Mouse (Mus musculus) spleen, adult 2 months (tissue): ENCODE results near the gene Errfi1. TPM values are rescaled to one million over a fixed set of nuclear protein-coding genes. Genes with fewer than 3 reads are reported as not detected.
"Not testable (repeated sequence)": the region's sequence is repeated elsewhere in the genome, so short reads cannot be mapped to it uniquely, and the experiment has no call there.

ENCODE experiments used
- DNase-seq, 2 experiments: peaks; one replicate each; pipeline versions ENCODE4 v3.0.0 to v3.0.0-alpha.2; 2012 to 2021; ENCODE audit warnings: low spot score in 2 of 2, low read depth in 1 of 2
- H3K27ac ChIP-seq: fragments of 200-500 bp; 2 replicates; pipeline ENCODE4 v1.5.1; 2012; ENCODE audit warnings: low read length, inconsistent platforms; ENCODE audit not compliant: insufficient read depth
- H3K27me3 ChIP-seq: fragments of 200-500 bp; 2 replicates; pipeline ENCODE4 v1.6.1; 2012; ENCODE audit warnings: mild to moderate bottlenecking, moderate library complexity, low read length, inconsistent platforms; ENCODE audit not compliant: control insufficient read depth, insufficient read depth
- H3K36me3 ChIP-seq: fragments of 200-500 bp; 2 replicates; pipeline ENCODE4 v1.6.1; 2012; ENCODE audit warnings: mild to moderate bottlenecking, low read length, inconsistent platforms; ENCODE audit not compliant: control insufficient read depth, insufficient read depth
- H3K4me1 ChIP-seq: fragments of 200-500 bp; 2 replicates; pipeline ENCODE4 v1.6.1; 2011; ENCODE audit warnings: inconsistent platforms; ENCODE audit not compliant: control insufficient read depth, insufficient read depth, insufficient read length
- H3K4me3 ChIP-seq: fragments of 200-500 bp; 2 replicates; pipeline ENCODE4 v1.5.1; 2011; ENCODE audit warnings: mild to moderate bottlenecking, inconsistent platforms; ENCODE audit not compliant: insufficient read depth, insufficient read length; ENCODE audit errors: extremely low read depth
- CTCF ChIP-seq: fragments of 200-500 bp; IDR thresholded peaks from 2 replicates; pipeline ENCODE4 v1.5.1; 2011; ENCODE audit warnings: mild to moderate bottlenecking, inconsistent platforms; ENCODE audit not compliant: insufficient read depth, insufficient read length, insufficient replicate concordance; ENCODE audit errors: extremely low read depth
- POLR2A ChIP-seq: fragments of 200-500 bp; IDR thresholded peaks from 2 replicates; pipeline ENCODE4 v1.6.1; 2011; ENCODE audit warnings: low read depth, low read length, inconsistent platforms
- WGBS: fragments of 180-500 bp; shearing (Covaris S2); methylation state at CpG from one replicate; pipeline ENCODE4 v1.1.7; 2018; 5-methylcytosine and 5-hydroxymethylcytosine counted together
- polyA plus RNA-seq: library from polyadenylated mRNA; depleted of rRNA; stranded (reverse); fragments of >200 nt; gene quantifications from 2 replicates; pipeline ENCODE4 v1.2.3, GENCODE M21; 2012

Gene Errfi1
- polyA plus RNA-seq, 1 experiment = 15.3 TPM

DNA sequence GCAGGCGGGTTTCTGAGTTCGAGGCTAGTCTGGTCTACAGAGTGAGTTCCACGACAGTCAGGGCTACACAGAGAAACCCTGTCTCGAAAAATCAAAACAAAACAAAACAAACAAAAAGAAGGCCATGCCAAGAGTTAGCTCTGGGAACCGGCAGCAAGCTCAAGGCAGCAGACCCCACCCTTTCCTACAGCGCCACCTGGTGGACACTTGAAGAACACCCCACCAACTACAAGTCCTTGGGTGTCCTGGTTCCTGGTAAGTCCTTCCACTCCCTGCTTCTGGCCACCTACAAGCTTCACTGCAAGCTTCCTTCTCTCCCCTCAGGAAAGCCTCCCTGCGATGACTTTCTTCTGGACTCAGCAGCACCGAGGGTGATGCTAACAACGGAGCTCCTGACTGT lies 47.9 kb downstream of the Errfi1 start:
- H3K27ac ChIP-seq = no peak overlapping the region
- no peaks in the 10 kb centered on the region for H3K27me3 ChIP-seq
- WGBS = 60% methylated on average over 9 of the region's 9 CpGs
- H3K4me3 ChIP-seq = no peak overlapping the region
- TF ChIP-seq POLR2A (no peak), CTCF (peak; percentile 83; the same call in 1 of the 2 replicates)
- DNase-seq = peak in 1 of 2 experiments; percentile 67
- H3K36me3 ChIP-seq = peaks cover 43% of the 10 kb centered on the region
- no peaks in the 10 kb centered on the region for H3K4me1 ChIP-seq

DNA sequence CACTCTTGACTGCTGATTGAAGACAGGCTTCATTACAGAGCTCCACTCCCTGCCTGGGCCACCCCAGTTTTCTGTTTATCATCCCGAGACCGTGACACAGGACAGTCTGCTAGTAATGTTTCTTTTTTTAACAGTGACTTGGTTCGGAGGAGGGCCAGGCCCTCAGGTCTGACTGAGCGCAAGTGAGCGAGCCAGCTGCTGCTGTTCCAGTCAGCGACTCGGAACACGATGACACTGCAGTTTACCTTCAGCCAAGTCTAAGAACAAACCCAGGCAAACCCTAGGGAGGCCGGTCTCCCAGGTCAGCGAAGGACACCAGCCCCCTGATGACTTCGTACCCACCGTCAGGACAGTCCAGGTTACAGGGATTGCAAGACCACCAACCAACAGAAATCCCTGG lies 48.3 kb downstream of the Errfi1 start:
- Histone ChIP-seq H3K27ac (no peak overlapping the region), H3K4me3 (no peak overlapping the region), H3K36me3 (peaks cover 42% of the 10 kb centered on the region), H3K27me3 (no peaks in the 10 kb centered on the region), H3K4me1 (no peaks in the 10 kb centered on the region)
- no peak for TF ChIP-seq CTCF
- TF ChIP-seq POLR2A = no peak
- WGBS = 88% methylated on average over 12 of the region's 12 CpGs
- DNase-seq = no peak

DNA sequence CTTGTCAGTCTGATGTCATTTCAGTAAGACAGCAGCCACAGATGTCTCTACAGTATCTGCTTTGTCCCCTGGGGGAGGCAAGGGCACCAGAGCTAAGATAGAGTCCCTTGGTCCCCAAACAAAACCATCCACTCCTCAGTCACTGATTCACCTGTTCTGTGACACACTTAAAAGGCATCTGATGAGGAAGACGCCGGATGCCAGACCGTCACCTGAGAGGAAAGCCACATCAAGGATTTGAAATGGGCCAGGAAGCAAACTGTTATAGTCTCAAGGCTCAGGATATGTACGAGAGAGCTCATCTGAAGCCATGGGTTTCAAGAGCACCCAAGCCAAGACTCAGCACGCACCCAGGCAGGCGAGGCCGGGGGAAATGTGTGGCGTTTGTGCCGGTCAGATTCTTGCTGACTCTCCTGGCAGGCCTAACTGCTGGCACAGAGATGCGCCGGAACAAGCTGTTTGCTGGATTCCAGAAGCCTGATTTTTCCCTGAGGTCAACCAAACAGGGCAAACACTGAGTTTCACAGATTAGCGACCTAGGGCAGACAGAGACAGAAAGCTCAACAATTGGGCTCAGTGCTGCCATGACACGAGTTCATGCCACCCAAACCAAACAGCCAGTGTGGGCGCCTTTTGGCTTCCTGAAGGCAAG lies 49.5 kb downstream of the Errfi1 start:
- peaks cover 31% of the 10 kb centered on the region for H3K36me3 ChIP-seq
- DNase-seq = no peak
- WGBS = 92% methylated on average over 14 of the region's 14 CpGs
- H3K4me3 ChIP-seq = no peak overlapping the region
- no peaks in the 10 kb centered on the region for H3K4me1 ChIP-seq
- no peaks in the 10 kb centered on the region for H3K27me3 ChIP-seq
- H3K27ac ChIP-seq = no peak overlapping the region
- no peak for TF ChIP-seq CTCF
- TF ChIP-seq POLR2A = no peak

DNA sequence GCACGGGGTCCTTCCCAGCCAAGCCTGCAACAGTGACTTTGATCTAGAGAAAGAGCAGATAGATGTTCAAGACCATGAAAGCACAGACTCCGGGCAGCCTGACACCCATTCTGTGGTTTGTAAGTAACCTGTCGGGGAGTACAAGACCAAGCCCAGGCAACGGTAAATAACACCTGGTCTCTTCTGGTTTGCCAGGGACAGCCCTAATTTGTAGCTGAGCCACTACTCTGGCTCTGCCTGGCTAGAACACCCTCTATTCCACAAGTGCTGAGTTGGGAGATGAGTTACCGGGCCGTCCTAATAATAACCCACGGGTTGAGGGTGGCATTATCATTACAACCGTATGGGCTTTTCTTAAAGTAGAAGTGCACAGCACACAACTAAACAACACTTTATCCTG lies 53.4 kb downstream of the Errfi1 start:
- Histone ChIP-seq H3K36me3 (peaks cover 23% of the 10 kb centered on the region), H3K4me1 (peaks cover 4% of the 10 kb centered on the region; the same call in 1 of the 2 replicates), H3K4me3 (no peak overlapping the region), H3K27ac (no peak overlapping the region), H3K27me3 (no peaks in the 10 kb centered on the region)
- 95% methylated on average over 8 of the region's 8 CpGs for WGBS
- no peak for DNase-seq
- TF ChIP-seq POLR2A = no peak
- no peak for TF ChIP-seq CTCF

DNA sequence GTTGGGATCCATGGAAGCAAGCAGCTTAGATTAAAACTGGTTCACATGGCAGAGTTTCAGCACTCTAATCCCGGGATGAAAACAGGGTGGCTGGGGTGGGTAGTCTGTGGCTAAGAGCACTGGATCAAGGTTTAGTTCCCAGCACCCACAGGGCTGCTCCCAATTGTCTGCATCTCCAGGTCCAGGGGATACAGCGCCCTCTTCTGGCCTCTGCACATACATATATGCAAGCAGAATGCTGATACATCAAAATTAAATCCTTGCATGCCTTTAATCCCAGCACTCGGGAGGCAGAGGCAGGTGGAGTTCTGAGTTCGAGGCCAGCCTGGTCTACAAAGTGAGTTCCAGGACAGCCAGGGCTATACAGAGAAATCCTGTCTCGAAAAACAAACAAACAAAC lies 54.8 kb downstream of the Errfi1 start:
- not testable (repeated sequence) for H3K27me3 ChIP-seq, H3K4me1 ChIP-seq, H3K27ac ChIP-seq, DNase-seq, H3K4me3 ChIP-seq
- WGBS = 76% methylated on average over 5 of the region's 5 CpGs
- peaks cover 18% of the 10 kb centered on the region for H3K36me3 ChIP-seq

DNA sequence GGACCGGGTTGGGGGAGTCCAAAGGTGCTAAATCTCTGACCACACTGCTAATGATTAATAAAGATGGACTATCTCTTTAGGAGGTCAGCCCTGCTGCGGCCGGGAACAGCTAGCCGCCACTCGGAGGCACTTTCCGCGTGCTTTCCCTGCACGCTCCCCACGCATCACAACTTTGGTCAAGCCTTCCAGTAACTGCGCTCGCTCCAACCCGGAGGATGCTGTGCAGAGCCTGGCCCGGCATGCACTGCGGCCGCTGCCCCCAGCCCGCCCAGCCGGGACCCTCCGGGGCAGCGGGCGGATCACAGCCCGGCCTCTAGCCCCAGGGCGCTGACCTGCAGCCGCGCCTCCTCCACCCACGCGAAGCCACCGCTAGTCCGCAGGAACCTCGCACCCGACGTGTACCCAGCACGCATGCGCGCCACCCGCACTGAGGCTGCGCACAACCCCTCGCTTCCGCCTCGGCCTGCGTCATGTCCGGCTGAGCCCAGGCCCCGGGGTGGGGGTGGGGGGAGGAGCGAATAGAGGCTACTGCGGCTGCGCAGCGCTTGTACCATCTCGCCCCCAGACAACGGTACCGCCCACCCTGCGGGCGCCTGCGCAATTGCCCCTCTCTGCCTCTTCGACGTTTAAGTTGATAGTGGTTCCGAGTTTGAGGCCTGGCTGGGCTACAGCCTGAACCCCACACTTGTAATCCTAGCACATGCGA lies 55.9 kb downstream of the Errfi1 start:
- H3K4me3 ChIP-seq = peak overlapping the region; percentile 82
- peaks cover 9% of the 10 kb centered on the region; the same call in 1 of the 2 replicates for H3K4me1 ChIP-seq
- 0 out of 2 replicates have a peak, but pooled peaks have one; percentile 7 for TF ChIP-seq CTCF
- peak; percentile 72 for TF ChIP-seq POLR2A
- peak; percentile 95 to 99 for DNase-seq
- H3K36me3 ChIP-seq = peaks cover 12% of the 10 kb centered on the region
- no peaks in the 10 kb centered on the region for H3K27me3 ChIP-seq
- H3K27ac ChIP-seq = peak overlapping the region; percentile 81
- WGBS = under 1% methylated on average over 56 of the region's 56 CpGs
